Mouse (Mus musculus) liver, adult 2 months (tissue): ENCODE measurements around the gene Gm3880. TPM values are rescaled to one million over a fixed set of nuclear protein-coding genes. Genes with fewer than 3 reads are reported as not detected.
"Not testable (repeated sequence)": the region's sequence is repeated elsewhere in the genome, so short reads cannot be mapped to it uniquely, and the experiment has no call there.

Source experiments
- DNase-seq: peaks from one replicate; pipeline ENCODE4 v3.0.0-alpha.2; 2011; ENCODE audit warnings: low read depth, low spot score; ENCODE audit errors: extremely low read depth
- H3K27ac ChIP-seq: fragments of 200-500 bp; replicated peaks from 2 replicates; pipeline ENCODE4 v1.5.1; 2012; ENCODE audit warnings: low read depth, mild to moderate bottlenecking, control low read depth, inconsistent platforms, low read length; ENCODE audit not compliant: insufficient read depth
- H3K27me3 ChIP-seq: fragments of 200-500 bp; 2 replicates; pipeline ENCODE4 v1.6.1; 2012; ENCODE audit warnings: mild to moderate bottlenecking, moderate library complexity, low read length, inconsistent platforms; ENCODE audit not compliant: control insufficient read depth, insufficient read depth
- H3K36me3 ChIP-seq: fragments of 200-500 bp; 2 replicates; pipeline ENCODE4 v1.6.1; 2012; ENCODE audit warnings: low read length, inconsistent platforms; ENCODE audit not compliant: control insufficient read depth, insufficient read depth
- H3K4me1 ChIP-seq: fragments of 200-500 bp; 2 replicates; pipeline ENCODE4 v1.6.1; 2011; ENCODE audit warnings: low read length; ENCODE audit not compliant: control insufficient read depth, insufficient read depth
- H3K4me3 ChIP-seq: fragments of 200-500 bp; 2 replicates; pipeline ENCODE4 v1.5.1; 2011; ENCODE audit warnings: low read depth, mild to moderate bottlenecking, control low read depth, low read length, moderate library complexity; ENCODE audit not compliant: insufficient read depth
- H3K79me2 ChIP-seq: fragments of 200-500 bp; 2 replicates; pipeline ENCODE4 v1.6.1; 2012; ENCODE audit warnings: inconsistent platforms, mild to moderate bottlenecking, low read length, moderate library complexity; ENCODE audit not compliant: control insufficient read depth, insufficient read depth
- H3K9ac ChIP-seq: fragments of 200-500 bp; 2 replicates; pipeline ENCODE4 v1.6.1; 2012; ENCODE audit warnings: low read depth, mild to moderate bottlenecking, control low read depth, inconsistent platforms, low read length
- CTCF ChIP-seq: fragments of 200-500 bp; IDR thresholded peaks from 2 replicates; pipeline ENCODE4 v1.5.1; 2011; ENCODE audit warnings: low read depth, low read length, control low read depth
- POLR2A ChIP-seq: fragments of 200-500 bp; IDR thresholded peaks from 2 replicates; pipeline ENCODE4 v1.6.1; 2011; ENCODE audit warnings: low read length, control low read depth; ENCODE audit not compliant: insufficient read depth; ENCODE audit errors: extremely low read depth
- WGBS: fragments of 180-500 bp; shearing (Covaris S2); methylation state at CpG from one replicate; pipeline ENCODE4 v1.1.7; 2018; 5-methylcytosine and 5-hydroxymethylcytosine counted together
- polyA plus RNA-seq: library from polyadenylated mRNA; depleted of rRNA; stranded (reverse); fragments of >200 nt; gene quantifications from 2 replicates; pipeline ENCODE4 v1.2.3, GENCODE M21; 2012; rRNA removed
- total RNA-seq: library from RNA; depleted of rRNA; stranded (reverse); fragments of >200 nt; gene quantifications from 2 replicates; pipeline ENCODE4 v1.2.3, GENCODE M21; 2014; rRNA removed

Gene Gm3880
- not detected in 2 replicates for total RNA-seq
- not detected in 2 replicates for polyA plus RNA-seq

- not testable (repeated sequence) for H3K27ac ChIP-seq, H3K27me3 ChIP-seq, DNase-seq, H3K4me1 ChIP-seq, H3K79me2 ChIP-seq, H3K9ac ChIP-seq, H3K36me3 ChIP-seq, H3K4me3 ChIP-seq
- WGBS = 87% methylated on average over 5 of the region's 5 CpGs
These were observed at the start of gene Gm3880 for GRCm38 (mm10) chrX:102686872-102687271. Gene Gm3880 (minus strand): TSS chrX:102686972.

GRCm38 (mm10) chrX:102724226-102724625 is 37.5 kb upstream of the Gm3880 start:
- H3K27me3 ChIP-seq, H3K9ac ChIP-seq, H3K4me1 ChIP-seq, DNase-seq, H3K27ac ChIP-seq, H3K79me2 ChIP-seq, H3K4me3 ChIP-seq, H3K36me3 ChIP-seq: not testable (repeated sequence)
- 88% methylated on average over 6 of the region's 6 CpGs for WGBS

GRCm38 (mm10) chrX:102707535-102707934 is 20.8 kb upstream of the Gm3880 start, which contains the start of the genes Gm9112 and Dmrtc1b:
Gene Gm9112 (minus strand): TSS chrX:102707635.
Gene Dmrtc1b (plus strand): TSS chrX:102707865.
- H3K27me3 ChIP-seq, DNase-seq, H3K36me3 ChIP-seq, H3K27ac ChIP-seq, H3K9ac ChIP-seq, H3K4me3 ChIP-seq, H3K4me1 ChIP-seq, H3K79me2 ChIP-seq: not testable (repeated sequence)
- WGBS = 86% methylated on average over 7 of the region's 10 CpGs

- not testable (repeated sequence) for H3K4me3 ChIP-seq, H3K27ac ChIP-seq, H3K4me1 ChIP-seq, H3K27me3 ChIP-seq, H3K36me3 ChIP-seq, H3K9ac ChIP-seq, H3K79me2 ChIP-seq, DNase-seq
- 70% methylated on average over 3 of the region's 3 CpGs for WGBS
These were observed 13.9 kb upstream of the Gm3880 start for GRCm38 (mm10) chrX:102700636-102701035.

GRCm38 (mm10) chrX:102689252-102689651 is 2.5 kb upstream of the Gm3880 start:
- DNase-seq = peak; percentile 1
- H3K27ac ChIP-seq, H3K36me3 ChIP-seq, H3K9ac ChIP-seq, H3K79me2 ChIP-seq, H3K27me3 ChIP-seq, H3K4me3 ChIP-seq, H3K4me1 ChIP-seq: not testable (repeated sequence)
- peak; percentile 30; the same call in 1 of the 2 replicates for TF ChIP-seq CTCF
- WGBS = 11% methylated on average over 4 of the region's 4 CpGs

- not testable (repeated sequence) for DNase-seq, H3K27me3 ChIP-seq, H3K79me2 ChIP-seq, H3K9ac ChIP-seq, H3K4me1 ChIP-seq, H3K36me3 ChIP-seq, H3K4me3 ChIP-seq, H3K27ac ChIP-seq
- WGBS = 51% methylated on average over 3 of the region's 3 CpGs
These were observed 2.1 kb downstream of the Gm3880 start for GRCm38 (mm10) chrX:102684706-102685105.

GRCm38 (mm10) chrX:102666641-102667040 is 20.1 kb downstream of the Gm3880 start:
- no peak overlapping the region for H3K27ac ChIP-seq
- WGBS = 80% methylated on average over 2 of the region's 2 CpGs
- DNase-seq = no peak
- H3K27me3 ChIP-seq = no peaks in the 10 kb centered on the region
- H3K79me2 ChIP-seq = no peaks in the 10 kb centered on the region
- H3K4me3 ChIP-seq = no peak overlapping the region
- no peak overlapping the region for H3K9ac ChIP-seq
- H3K4me1 ChIP-seq = no peaks in the 10 kb centered on the region
- no peaks in the 10 kb centered on the region for H3K36me3 ChIP-seq
- TF ChIP-seq CTCF (no peak), POLR2A (no peak)
